Mouse (Mus musculus) liver, adult 2 months (tissue): Measurements from ENCODE around the gene Dpyd.

ENCODE experiments used
- CTCF ChIP-seq: fragments of 200-500 bp; IDR thresholded peaks from 2 replicates; pipeline ENCODE4 v1.5.1; 2011; ENCODE audit warnings: low read depth, low read length, control low read depth
- POLR2A ChIP-seq: fragments of 200-500 bp; IDR thresholded peaks from 2 replicates; pipeline ENCODE4 v1.6.1; 2011; ENCODE audit warnings: low read length, control low read depth; ENCODE audit not compliant: insufficient read depth; ENCODE audit errors: extremely low read depth

DNA sequence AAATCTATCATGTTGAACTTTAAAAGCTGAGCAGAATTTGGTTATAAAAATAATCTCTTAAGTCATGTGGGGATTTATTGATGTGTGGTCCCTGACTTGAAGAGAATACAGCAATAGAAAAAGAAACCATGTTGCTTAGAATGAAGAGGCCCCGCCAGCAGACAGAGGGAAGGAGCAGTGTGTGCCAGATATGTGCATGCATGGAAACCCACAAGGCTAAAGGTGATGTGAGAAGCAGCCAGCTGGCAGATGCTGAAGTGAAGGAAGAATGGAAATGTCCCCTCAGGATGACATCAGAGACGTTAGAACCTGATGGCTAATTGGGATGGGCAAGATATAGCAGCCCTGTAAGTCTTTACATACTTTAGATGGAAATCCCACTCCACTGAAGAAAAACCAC lies 857.8 kb downstream of the Dpyd start:
- TF ChIP-seq POLR2A (no peak), CTCF (no peak)
